Mouse (Mus musculus) lung, postnatal 4 days (tissue): Measurements from ENCODE around the gene Tsc22d1.

Experiments
- DNase-seq, 2 experiments: peaks; one replicate each; pipeline ENCODE4 v3.0.0; 2021

The Tsc22d1 gene

GRCm38 (mm10) chr14:76521308-76521707 is 106.5 kb downstream of the Tsc22d1 start:
- no peak for DNase-seq

GRCm38 (mm10) chr14:76523344-76523743 is 108.6 kb downstream of the Tsc22d1 start:
- no peak for DNase-seq

- DNase-seq: no peak
Observed at GRCm38 (mm10) chr14:76526467-76526866, 111.7 kb downstream of the Tsc22d1 start.

- DNase-seq: no peak
Observed at GRCm38 (mm10) chr14:76527030-76527719, 112.4 kb downstream of the Tsc22d1 start.

GRCm38 (mm10) chr14:76527758-76528313 is 113.1 kb downstream of the Tsc22d1 start:
- no peak for DNase-seq

GRCm38 (mm10) chr14:76528641-76529040 is 113.9 kb downstream of the Tsc22d1 start:
- DNase-seq: no peak

- no peak for DNase-seq
Observed at GRCm38 (mm10) chr14:76531027-76531660, 116.4 kb downstream of the Tsc22d1 start.

- DNase-seq: peak; percentile 53 to 65
Observed at GRCm38 (mm10) chr14:76532257-76533169, 117.8 kb downstream of the Tsc22d1 start.

- no peak for DNase-seq
Observed at GRCm38 (mm10) chr14:76533170-76533815, 118.5 kb downstream of the Tsc22d1 start.

GRCm38 (mm10) chr14:76535096-76535495 is 120.3 kb downstream of the Tsc22d1 start:
- DNase-seq: no peak

GRCm38 (mm10) chr14:76536921-76537320 is 122.2 kb downstream of the Tsc22d1 start:
- peak; percentile 36 to 70 for DNase-seq

- DNase-seq: no peak
Observed at GRCm38 (mm10) chr14:76540005-76540670, 125.4 kb downstream of the Tsc22d1 start.

GRCm38 (mm10) chr14:76541341-76541740 is 126.6 kb downstream of the Tsc22d1 start:
- DNase-seq: no peak

GRCm38 (mm10) chr14:76544136-76544535 is 129.4 kb downstream of the Tsc22d1 start:
- no peak for DNase-seq

GRCm38 (mm10) chr14:76555263-76556030 is 140.7 kb downstream of the Tsc22d1 start:
- DNase-seq: no peak

GRCm38 (mm10) chr14:76556031-76556851 is 141.5 kb downstream of the Tsc22d1 start:
- DNase-seq: peak; percentile 75 to 78

- no peak for DNase-seq
Observed at GRCm38 (mm10) chr14:76556852-76557208, 142.1 kb downstream of the Tsc22d1 start, which contains the start of gene Serp2. Gene Serp2 (minus strand): TSS chr14:76556889.
